Mouse (Mus musculus) hindbrain, embryonic 10.5 days (tissue): Measurements from ENCODE around the gene Scd2. TPM values are rescaled to one million over a fixed set of nuclear protein-coding genes. Genes with fewer than 3 reads are reported as not detected.
"Not testable (repeated sequence)": the region's sequence is repeated elsewhere in the genome, so short reads cannot be mapped to it uniquely, and the experiment has no call there.

ENCODE experiments used
- DNase-seq: peaks from one replicate; pipeline ENCODE4 v3.0.0-alpha.2; 2017; ENCODE audit warnings: low spot score
- H3K27ac ChIP-seq: fragments of 300-500 bp; sonication (generic); 2 replicates; pipeline ENCODE4 v1.5.1; 2016; ENCODE audit warnings: mild to moderate bottlenecking, moderate library complexity
- H3K27me3 ChIP-seq: fragments of 300-500 bp; sonication (generic); 2 replicates; pipeline ENCODE4 v1.6.1; 2016; ENCODE audit warnings: mild to moderate bottlenecking; ENCODE audit not compliant: poor library complexity, insufficient read depth, severe bottlenecking
- H3K36me3 ChIP-seq: fragments of 300-500 bp; sonication (generic); 2 replicates; pipeline ENCODE4 v1.6.1; 2016; ENCODE audit warnings: mild to moderate bottlenecking, moderate library complexity
- H3K4me1 ChIP-seq: fragments of 300-500 bp; sonication (generic); replicated peaks from 2 replicates; pipeline ENCODE4 v1.6.1; 2016; ENCODE audit warnings: mild to moderate bottlenecking
- H3K4me3 ChIP-seq: fragments of 300-500 bp; sonication (generic); 2 replicates; pipeline ENCODE4 v1.5.1; 2016; ENCODE audit warnings: mild to moderate bottlenecking, moderate library complexity
- H3K9me3 ChIP-seq: fragments of 300-500 bp; sonication (generic); 2 replicates; pipeline ENCODE4 v1.6.1; 2016; ENCODE audit warnings: mild to moderate bottlenecking, moderate library complexity
- WGBS: fragments of 180-500 bp; shearing (Covaris S2); methylation state at CpG from one replicate; pipeline ENCODE4 v1.1.7; 2016; 5-methylcytosine and 5-hydroxymethylcytosine counted together
- polyA plus RNA-seq: library from polyadenylated mRNA; unstranded; fragments of >200 nt; fragmentation: Nextera tagmentation; extraction: Ambion mirVana; gene quantifications from 2 replicates; pipeline ENCODE4 v1.2.1, GENCODE M21; 2016

The Scd2 gene
- polyA plus RNA-seq, 1 experiment from 2014 or later: 352 TPM

GRCm38 (mm10) chr19:44277931-44278330 lies 15.5 kb upstream of the Scd2 start:
- Histone ChIP-seq H3K4me1 (peaks cover 38% of the 10 kb centered on the region), H3K27ac (no peak overlapping the region), H3K36me3 (no peaks in the 10 kb centered on the region), H3K27me3 (no peaks in the 10 kb centered on the region), H3K9me3 (no peaks in the 10 kb centered on the region), H3K4me3 (no peak overlapping the region)
- no peak for DNase-seq
- 87% methylated on average over 8 of the region's 8 CpGs for WGBS

- Histone ChIP-seq H3K4me3 (no peak overlapping the region), H3K27me3 (no peaks in the 10 kb centered on the region), H3K36me3 (no peaks in the 10 kb centered on the region), H3K4me1 (peaks cover 66% of the 10 kb centered on the region), H3K9me3 (no peaks in the 10 kb centered on the region), H3K27ac (peak overlapping the region; percentile 78)
- WGBS: 6% methylated on average over 6 of the region's 6 CpGs
- peak; percentile 25 for DNase-seq
Observed at GRCm38 (mm10) chr19:44280755-44281154, 12.7 kb upstream of the Scd2 start.

DNA sequence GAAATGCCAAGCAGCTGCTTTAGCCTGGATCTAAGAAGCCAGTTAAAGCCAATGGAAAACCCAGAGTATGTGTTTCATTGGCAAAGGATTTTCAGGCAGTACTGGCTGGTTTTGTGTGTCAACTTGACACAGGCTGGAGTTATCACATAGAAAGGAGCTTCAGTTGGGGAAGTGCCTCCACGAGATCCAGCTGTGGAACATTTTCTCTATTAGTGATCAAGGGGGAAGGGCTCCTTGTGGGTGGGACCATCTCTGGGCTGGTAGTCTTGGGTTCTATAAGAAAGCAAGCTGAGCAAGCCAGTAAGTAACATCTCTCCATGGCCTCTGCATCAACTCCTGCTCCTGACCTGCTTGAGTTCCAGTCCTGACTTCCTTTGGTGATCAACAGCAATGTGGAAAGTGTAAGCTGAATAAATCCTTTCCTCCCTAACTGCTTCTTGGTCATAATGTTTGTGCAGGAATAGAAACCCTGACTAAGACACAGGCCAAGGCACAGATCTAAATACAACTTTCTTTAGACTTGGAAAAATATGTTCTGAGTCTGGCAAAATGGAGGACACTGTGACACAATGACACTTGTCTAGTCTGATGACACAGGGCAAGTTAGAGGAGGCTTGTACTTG lies 11.5 kb upstream of the Scd2 start:
- WGBS: 63% methylated on average over 1 of the region's 1 CpGs
- not testable (repeated sequence) for H3K9me3 ChIP-seq, H3K27me3 ChIP-seq, H3K4me3 ChIP-seq, DNase-seq, H3K36me3 ChIP-seq
- Histone ChIP-seq H3K27ac (peak overlapping the region; percentile 96), H3K4me1 (peaks cover 72% of the 10 kb centered on the region)

DNA sequence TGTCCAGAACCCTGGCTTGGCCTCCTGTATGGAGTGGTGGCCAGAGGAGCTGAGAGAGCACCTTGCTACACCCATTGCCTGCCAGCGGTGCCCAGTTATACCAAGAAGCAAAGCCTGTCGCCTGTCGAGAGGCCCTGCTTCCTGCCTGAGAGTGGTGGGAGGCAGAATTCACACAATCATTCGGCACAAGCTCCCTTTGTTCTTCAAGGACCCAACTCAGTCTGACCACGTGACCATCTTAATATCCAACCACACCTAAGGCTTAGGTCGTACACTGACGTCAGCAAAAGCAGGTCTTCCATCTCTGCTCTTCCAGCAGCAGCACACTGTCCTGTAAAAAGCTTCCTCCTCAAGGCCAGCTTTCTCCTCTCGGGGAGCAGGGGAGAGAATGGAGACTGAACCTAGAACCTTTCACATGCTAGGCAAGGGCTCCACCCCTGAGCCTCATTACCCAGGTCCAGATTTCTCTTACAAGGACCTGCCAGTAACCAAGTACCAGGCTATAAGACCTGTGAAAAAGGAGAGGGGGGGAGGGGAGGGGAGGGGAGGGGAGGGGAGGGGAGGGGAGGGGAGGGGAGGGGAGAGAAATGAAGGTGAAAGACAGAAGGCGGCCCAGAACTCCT lies 10.8 kb upstream of the Scd2 start:
- Histone ChIP-seq H3K9me3 (no peaks in the 10 kb centered on the region), H3K27ac (peak overlapping the region; percentile 96), H3K36me3 (no peaks in the 10 kb centered on the region), H3K27me3 (no peaks in the 10 kb centered on the region), H3K4me1 (peaks cover 70% of the 10 kb centered on the region), H3K4me3 (peak overlapping the region; percentile 59; the same call in 1 of the 2 replicates)
- no peak for DNase-seq
- 46% methylated on average over 9 of the region's 9 CpGs for WGBS

- Histone ChIP-seq H3K36me3 (no peaks in the 10 kb centered on the region), H3K27ac (peak overlapping the region; percentile 96), H3K9me3 (no peaks in the 10 kb centered on the region), H3K4me1 (peaks cover 73% of the 10 kb centered on the region), H3K4me3 (peak overlapping the region; percentile 59), H3K27me3 (no peaks in the 10 kb centered on the region)
- WGBS: 37% methylated on average over 15 of the region's 15 CpGs
- no peak for DNase-seq
Observed at GRCm38 (mm10) chr19:44283157-44284024, 10.1 kb upstream of the Scd2 start.

GRCm38 (mm10) chr19:44284025-44284695 lies 9.3 kb upstream of the Scd2 start:
- peak; percentile 98 for DNase-seq
- peak overlapping the region; percentile 59 for H3K4me3 ChIP-seq
- H3K27me3 ChIP-seq: no peaks in the 10 kb centered on the region
- no peaks in the 10 kb centered on the region for H3K9me3 ChIP-seq
- peak overlapping the region; percentile 96 for H3K27ac ChIP-seq
- peaks cover 73% of the 10 kb centered on the region for H3K4me1 ChIP-seq
- no peaks in the 10 kb centered on the region for H3K36me3 ChIP-seq
- WGBS: under 1% methylated on average over 38 of the region's 38 CpGs

DNA sequence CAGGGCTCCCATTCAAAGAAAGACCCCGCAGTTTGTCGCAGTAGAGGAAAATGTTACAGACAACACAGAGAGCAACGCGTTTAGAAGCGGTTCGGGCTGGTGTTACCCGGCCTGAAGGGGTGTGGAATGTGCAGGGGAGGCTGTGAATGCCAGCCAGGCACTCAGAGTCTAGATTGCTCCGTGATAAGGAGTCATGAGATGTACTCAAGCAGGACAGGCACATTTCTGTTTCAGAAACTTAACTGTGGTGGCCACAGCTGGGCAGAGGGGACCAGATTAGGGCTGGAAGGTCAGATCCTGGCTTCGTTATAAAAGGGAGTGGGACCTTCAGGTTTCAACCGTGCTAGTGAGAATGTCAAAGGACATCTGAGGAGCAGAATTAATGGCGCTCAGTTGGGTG lies 8.8 kb upstream of the Scd2 start:
- Histone ChIP-seq H3K4me3 (peak overlapping the region; percentile 59), H3K4me1 (peaks cover 72% of the 10 kb centered on the region), H3K27me3 (no peaks in the 10 kb centered on the region), H3K27ac (peak overlapping the region; percentile 96), H3K36me3 (no peaks in the 10 kb centered on the region), H3K9me3 (no peaks in the 10 kb centered on the region)
- no peak for DNase-seq
- 2% methylated on average over 11 of the region's 11 CpGs for whole genome bisulfite sequencing

DNA sequence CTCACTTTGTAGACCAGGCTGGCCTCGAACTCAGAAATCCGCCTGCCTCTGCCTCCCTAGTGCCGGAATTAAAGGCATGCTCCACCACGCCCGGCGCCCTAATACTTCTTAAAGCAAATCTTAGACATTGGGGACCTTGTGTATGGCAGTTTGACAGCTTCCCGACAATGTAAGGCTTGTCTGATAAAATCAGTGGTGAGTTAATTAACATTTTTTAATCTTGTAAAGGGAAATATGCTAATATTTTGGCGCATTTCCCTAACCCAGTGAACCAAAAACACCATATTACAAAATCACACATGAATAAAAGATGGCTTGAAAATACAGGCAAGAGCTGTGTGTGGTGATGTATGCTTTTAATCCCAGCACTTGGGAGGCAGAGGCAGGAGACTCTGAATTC lies 7.9 kb upstream of the Scd2 start:
- Histone ChIP-seq H3K4me1 (peaks cover 68% of the 10 kb centered on the region), H3K9me3 (no peaks in the 10 kb centered on the region), H3K27me3 (no peaks in the 10 kb centered on the region), H3K36me3 (no peaks in the 10 kb centered on the region), H3K4me3 (no peak overlapping the region), H3K27ac (peak overlapping the region; percentile 53)
- no peak for DNase-seq
- WGBS: 93% methylated on average over 8 of the region's 8 CpGs

GRCm38 (mm10) chr19:44286109-44286508 lies 7.4 kb upstream of the Scd2 start:
- Histone ChIP-seq H3K9me3 (no peaks in the 10 kb centered on the region), H3K27me3 (no peaks in the 10 kb centered on the region), H3K4me1 (peaks cover 63% of the 10 kb centered on the region), H3K4me3 (no peak overlapping the region), H3K36me3 (no peaks in the 10 kb centered on the region), H3K27ac (peak overlapping the region; percentile 53)
- no peak for DNase-seq
- 65% methylated on average over 2 of the region's 2 CpGs for WGBS

DNA sequence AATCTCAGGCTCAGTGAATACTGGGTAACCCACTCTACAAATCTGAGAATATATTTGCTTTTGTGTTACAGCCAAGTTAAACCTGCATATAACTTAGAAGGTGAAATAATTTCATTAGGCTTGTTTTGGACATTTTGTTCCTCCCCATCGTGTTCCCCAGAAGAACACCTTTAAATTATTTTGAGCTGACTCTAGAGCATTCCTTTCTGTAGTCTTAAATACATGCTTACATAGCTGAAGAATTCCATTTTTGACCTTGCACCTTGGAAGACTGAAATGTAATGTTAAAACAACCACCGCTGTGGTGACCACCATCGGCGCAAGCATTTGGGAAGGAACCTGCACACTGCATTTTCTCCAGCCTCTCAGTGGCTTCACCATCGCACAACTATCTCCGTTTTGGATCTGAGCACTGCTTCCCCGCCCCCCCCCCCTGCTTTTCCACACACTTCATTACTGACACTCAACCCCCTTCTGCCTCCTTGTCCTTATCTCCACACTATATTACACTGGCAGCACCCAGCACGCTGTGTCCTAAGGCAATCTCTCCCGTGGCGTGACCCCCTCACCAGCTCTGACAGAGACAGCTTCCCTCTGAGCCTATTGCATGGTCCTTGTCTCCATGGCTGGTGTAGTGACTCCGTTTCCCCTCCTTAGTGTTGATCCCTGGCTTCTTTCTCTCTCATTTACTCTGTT lies 5.9 kb upstream of the Scd2 start:
- peak overlapping the region; percentile 50; the same call in 1 of the 2 replicates for H3K27ac ChIP-seq
- no peaks in the 10 kb centered on the region for H3K36me3 ChIP-seq
- H3K9me3 ChIP-seq: no peaks in the 10 kb centered on the region
- H3K4me3 ChIP-seq: no peak overlapping the region
- H3K27me3 ChIP-seq: no peaks in the 10 kb centered on the region
- 78% methylated on average over 11 of the region's 11 CpGs for WGBS
- no peak for DNase-seq
- H3K4me1 ChIP-seq: peaks cover 63% of the 10 kb centered on the region

GRCm38 (mm10) chr19:44292083-44292482 lies 1.4 kb upstream of the Scd2 start:
- H3K36me3 ChIP-seq: peaks cover 24% of the 10 kb centered on the region
- H3K9me3 ChIP-seq: no peaks in the 10 kb centered on the region
- peak overlapping the region; percentile 99 for H3K27ac ChIP-seq
- H3K27me3 ChIP-seq: no peaks in the 10 kb centered on the region
- WGBS: 84% methylated on average over 2 of the region's 2 CpGs
- H3K4me3 ChIP-seq: peak overlapping the region; percentile 94
- DNase-seq: no peak
- peaks cover 58% of the 10 kb centered on the region for H3K4me1 ChIP-seq

GRCm38 (mm10) chr19:44292483-44292882 lies 991 bp upstream of the Scd2 start:
- Histone ChIP-seq H3K4me3 (peak overlapping the region; percentile 94), H3K27me3 (no peaks in the 10 kb centered on the region), H3K9me3 (no peaks in the 10 kb centered on the region), H3K4me1 (peaks cover 61% of the 10 kb centered on the region), H3K27ac (peak overlapping the region; percentile 99), H3K36me3 (peaks cover 28% of the 10 kb centered on the region)
- DNase-seq: no peak
- WGBS: 64% methylated on average over 3 of the region's 3 CpGs
